Mouse (Mus musculus): ENCODE measurements around the gene Atg2a.
A peak's percentile ranks its signal among the peaks of the same experiment; 100 is the strongest.

- TF ChIP-seq POLR2A (IDR thresholded peaks at IDR 0.05; ENCODE audit: low read depth, low read length) (peak; percentile 83), CTCF (IDR thresholded peaks at IDR 0.05; ENCODE audit: borderline replicate concordance, insufficient read depth, low read length) (no peak)
Observed at GRCm38 (mm10) chr19:6241274-6242107, at the start of gene Atg2a.
